Mouse (Mus musculus) brain, adult 2 months (tissue): ENCODE results near the gene Rabggtb.
A peak's percentile ranks its signal among the peaks of the same experiment; 100 is the strongest.

ENCODE experiments used
- DNase-seq: peaks from one replicate; pipeline ENCODE4 v3.0.0; 2011; ENCODE audit warnings: low read depth, low spot score

Rabggtb gene

GRCm38 (mm10) chr3:153921147-153921910, 8.5 kb upstream of the Rabggtb start:
- DNase-seq: no peak

- DNase-seq: peak; percentile 41
Observed at GRCm38 (mm10) chr3:153917200-153917599, 4.4 kb upstream of the Rabggtb start.

GRCm38 (mm10) chr3:153913510-153914243, 868 bp upstream of the Rabggtb start:
- peak; percentile 15 for DNase-seq

- DNase-seq: peak; percentile 18
Observed at GRCm38 (mm10) chr3:153911882-153912440, 848 bp downstream of the Rabggtb start.

GRCm38 (mm10) chr3:153911197-153911881, 1.5 kb downstream of the Rabggtb start:
- DNase-seq: peak; percentile 32

GRCm38 (mm10) chr3:153910489-153910888, 2.3 kb downstream of the Rabggtb start:
- DNase-seq: no peak

GRCm38 (mm10) chr3:153908919-153909318, 3.9 kb downstream of the Rabggtb start:
- DNase-seq: no peak

GRCm38 (mm10) chr3:153906136-153906871, 6.5 kb downstream of the Rabggtb start, which contains the start of gene Msh4:
Gene Msh4 (minus strand): TSS chr3:153906138.
- DNase-seq: no peak

- DNase-seq: no peak
Observed at GRCm38 (mm10) chr3:153905251-153906135, 7.3 kb downstream of the Rabggtb start.

- DNase-seq: peak; percentile 80
Observed at GRCm38 (mm10) chr3:153904586-153904985, 8.2 kb downstream of the Rabggtb start.

GRCm38 (mm10) chr3:153902595-153902994, 10.2 kb downstream of the Rabggtb start:
- DNase-seq: no peak

- no peak for DNase-seq
Observed at GRCm38 (mm10) chr3:153901904-153902303, 10.9 kb downstream of the Rabggtb start.

GRCm38 (mm10) chr3:153897216-153897615, 15.6 kb downstream of the Rabggtb start:
- DNase-seq: no peak

- no peak for DNase-seq
Observed at GRCm38 (mm10) chr3:153895454-153895853, 17.4 kb downstream of the Rabggtb start.

- no peak for DNase-seq
Observed at GRCm38 (mm10) chr3:153889188-153889781, 23.5 kb downstream of the Rabggtb start.

GRCm38 (mm10) chr3:153888141-153888540, 24.7 kb downstream of the Rabggtb start:
- DNase-seq: no peak

- DNase-seq: no peak
Observed at GRCm38 (mm10) chr3:153886296-153886695, 26.5 kb downstream of the Rabggtb start.

GRCm38 (mm10) chr3:153871396-153871795, 41.4 kb downstream of the Rabggtb start:
- DNase-seq: no peak
